Mouse (Mus musculus): ENCODE measurements around the gene Gm20388.

- TF ChIP-seq POLR2A (IDR thresholded peaks at IDR 0.05; ENCODE audit: insufficient read depth, low read depth, low read length) (no peak), CTCF (IDR thresholded peaks at IDR 0.05; ENCODE audit: insufficient read depth, low read depth, low read length) (no peak)
Measured at GRCm38 (mm10) chr8:120916831-120917435, 1006.3 kb downstream of the Gm20388 start.

Data from olfactory bulb, adult 2 months (tissue).